Mouse (Mus musculus): ENCODE measurements at regions not wholly inside any gene's neighbourhood (a gene's known extent, or its start where the extent isn't known, plus 50 kb on each side); places are given as distances from the start of the nearest gene placed in this dataset.

GRCm38 (mm10) chr3:142976519-142977394 is 95.0 kb upstream of the Pkn2 start:
- Histone ChIP-seq H3K27me3 (ENCODE audit: control insufficient read depth, insufficient read depth, low read length) (no peaks in the 10 kb centered on the region), H3K4me2 (ENCODE audit: low read depth) (no peak overlapping the region), H3K9ac (ENCODE audit: low read length) (no peak overlapping the region), H3K9me3 (ENCODE audit: control insufficient read depth, low read length) (no peaks in the 10 kb centered on the region), H3K36me3 (ENCODE audit: control insufficient read depth, insufficient read depth, low read length) (no peaks in the 10 kb centered on the region), H3K4me1 (ENCODE audit: control insufficient read depth, insufficient read depth, low read length) (no peaks in the 10 kb centered on the region), H3K4me3 (ENCODE audit: low read depth, low read length) (no peak overlapping the region), H3K27ac (ENCODE audit: low read depth, low read length) (no peak overlapping the region)
- no peak for DNase-seq (ENCODE audit: low spot score)
- WGBS = 75% methylated on average over 7 of the region's 7 CpGs
- no peak for ATAC-seq (ENCODE audit: insufficient read depth, low FRiP score, low TSS enrichment)

DNA sequence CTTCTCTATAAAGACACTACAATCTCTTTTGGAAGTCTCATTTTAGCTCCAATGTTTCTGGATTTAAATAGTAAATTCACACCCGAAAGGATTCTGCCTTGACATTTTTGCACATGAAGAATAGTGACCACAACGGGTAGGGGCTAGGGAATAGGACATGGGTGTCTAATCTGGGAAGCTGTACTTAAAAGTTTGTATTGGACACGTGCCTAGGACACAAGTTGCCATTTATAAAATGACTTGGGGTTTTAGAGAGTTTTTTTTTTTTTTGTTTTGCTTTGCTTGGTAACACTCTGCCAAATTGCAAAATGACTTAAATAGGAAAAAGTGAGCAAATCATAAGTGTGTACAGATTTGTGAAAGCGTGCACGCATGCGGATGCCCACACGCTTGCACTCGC is 93.8 kb upstream of the Pkn2 start:
- H3K4me2 ChIP-seq (ENCODE audit: low read depth) = no peak overlapping the region
- H3K4me1 ChIP-seq (ENCODE audit: control insufficient read depth, insufficient read depth, low read length) = no peaks in the 10 kb centered on the region
- ATAC-seq (ENCODE audit: insufficient read depth, low FRiP score, low TSS enrichment) = no peak
- H3K36me3 ChIP-seq (ENCODE audit: control insufficient read depth, insufficient read depth, low read length) = no peaks in the 10 kb centered on the region
- DNase-seq (ENCODE audit: low spot score) = no peak
- H3K27ac ChIP-seq (ENCODE audit: low read depth, low read length) = no peak overlapping the region
- no peak overlapping the region for H3K4me3 ChIP-seq (ENCODE audit: low read depth, low read length)
- H3K9ac ChIP-seq (ENCODE audit: low read length) = no peak overlapping the region
- H3K27me3 ChIP-seq (ENCODE audit: control insufficient read depth, insufficient read depth, low read length) = no peaks in the 10 kb centered on the region
- no peaks in the 10 kb centered on the region for H3K9me3 ChIP-seq (ENCODE audit: control insufficient read depth, low read length)
- 94% methylated on average over 8 of the region's 8 CpGs for WGBS

- no peak overlapping the region for H3K9ac ChIP-seq (ENCODE audit: low read length)
- no peaks in the 10 kb centered on the region for H3K27me3 ChIP-seq (ENCODE audit: control insufficient read depth, insufficient read depth, low read length)
- H3K27ac ChIP-seq (ENCODE audit: low read depth, low read length) = no peak overlapping the region
- no peaks in the 10 kb centered on the region for H3K4me1 ChIP-seq (ENCODE audit: control insufficient read depth, insufficient read depth, low read length)
- no peaks in the 10 kb centered on the region for H3K9me3 ChIP-seq (ENCODE audit: control insufficient read depth, low read length)
- 68% methylated on average over 2 of the region's 2 CpGs for WGBS
- no peak for ATAC-seq (ENCODE audit: insufficient read depth, low FRiP score, low TSS enrichment)
- no peak for DNase-seq (ENCODE audit: low spot score)
- H3K36me3 ChIP-seq (ENCODE audit: control insufficient read depth, insufficient read depth, low read length) = no peaks in the 10 kb centered on the region
- H3K4me2 ChIP-seq (ENCODE audit: low read depth) = no peak overlapping the region
- H3K4me3 ChIP-seq (ENCODE audit: low read depth, low read length) = no peak overlapping the region
These were observed 87.7 kb upstream of the Pkn2 start for GRCm38 (mm10) chr3:142969501-142969900.

GRCm38 (mm10) chr3:142965604-142966003 is 83.8 kb upstream of the Pkn2 start:
- no peak for DNase-seq (ENCODE audit: low spot score)
- no peak for ATAC-seq (ENCODE audit: insufficient read depth, low FRiP score, low TSS enrichment)
- no peaks in the 10 kb centered on the region for H3K4me1 ChIP-seq (ENCODE audit: control insufficient read depth, insufficient read depth, low read length)
- no peak overlapping the region for H3K4me3 ChIP-seq (ENCODE audit: low read depth, low read length)
- WGBS = 54% methylated on average over 4 of the region's 4 CpGs
- H3K9ac ChIP-seq (ENCODE audit: low read length) = no peak overlapping the region
- no peaks in the 10 kb centered on the region for H3K9me3 ChIP-seq (ENCODE audit: control insufficient read depth, low read length)
- H3K27me3 ChIP-seq (ENCODE audit: control insufficient read depth, insufficient read depth, low read length) = no peaks in the 10 kb centered on the region
- no peaks in the 10 kb centered on the region for H3K36me3 ChIP-seq (ENCODE audit: control insufficient read depth, insufficient read depth, low read length)
- no peak overlapping the region for H3K27ac ChIP-seq (ENCODE audit: low read depth, low read length)
- H3K4me2 ChIP-seq (ENCODE audit: low read depth) = no peak overlapping the region

GRCm38 (mm10) chr3:142963818-142964372 is 82.1 kb upstream of the Pkn2 start:
- WGBS = 89% methylated on average over 4 of the region's 4 CpGs
- ATAC-seq (ENCODE audit: insufficient read depth, low FRiP score, low TSS enrichment) (no peak), DNase-seq (ENCODE audit: low spot score) (no peak)
- Histone ChIP-seq H3K27me3 (ENCODE audit: control insufficient read depth, insufficient read depth, low read length) (no peaks in the 10 kb centered on the region), H3K4me3 (ENCODE audit: low read depth, low read length) (no peak overlapping the region), H3K9ac (ENCODE audit: low read length) (no peak overlapping the region), H3K4me2 (ENCODE audit: low read depth) (no peak overlapping the region), H3K36me3 (ENCODE audit: control insufficient read depth, insufficient read depth, low read length) (no peaks in the 10 kb centered on the region), H3K4me1 (ENCODE audit: control insufficient read depth, insufficient read depth, low read length) (no peaks in the 10 kb centered on the region), H3K27ac (ENCODE audit: low read depth, low read length) (no peak overlapping the region), H3K9me3 (ENCODE audit: control insufficient read depth, low read length) (no peaks in the 10 kb centered on the region)

DNA sequence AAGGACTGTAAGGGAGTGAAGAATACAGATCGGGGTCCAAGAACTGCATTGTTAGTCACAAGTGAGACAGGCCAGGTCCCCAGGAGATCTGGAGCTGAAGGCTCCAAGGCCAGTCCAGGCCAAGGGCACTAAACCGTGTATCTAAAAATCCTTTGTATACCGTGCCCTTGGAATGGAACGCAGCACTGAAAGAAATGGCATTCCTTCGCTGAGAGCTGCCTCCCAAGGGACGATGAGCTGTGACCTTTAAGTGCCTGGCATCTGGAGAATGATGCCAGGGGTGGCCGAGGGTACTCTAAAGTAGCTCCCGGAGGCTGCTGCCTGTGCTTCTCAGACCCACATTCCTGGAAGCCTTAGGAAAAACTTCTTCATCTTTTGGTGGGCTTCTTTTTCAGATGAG is 76.0 kb upstream of the Pkn2 start:
- H3K4me1 ChIP-seq (ENCODE audit: control insufficient read depth, insufficient read depth, low read length) = no peaks in the 10 kb centered on the region
- no peaks in the 10 kb centered on the region for H3K36me3 ChIP-seq (ENCODE audit: control insufficient read depth, insufficient read depth, low read length)
- no peak overlapping the region for H3K4me3 ChIP-seq (ENCODE audit: low read depth, low read length)
- WGBS = 76% methylated on average over 8 of the region's 8 CpGs
- H3K9me3 ChIP-seq (ENCODE audit: control insufficient read depth, low read length) = no peaks in the 10 kb centered on the region
- ATAC-seq (ENCODE audit: insufficient read depth, low FRiP score, low TSS enrichment) (no peak), DNase-seq (ENCODE audit: low spot score) (no peak)
- H3K27ac ChIP-seq (ENCODE audit: low read depth, low read length) = no peak overlapping the region
- H3K9ac ChIP-seq (ENCODE audit: low read length) = no peak overlapping the region
- H3K4me2 ChIP-seq (ENCODE audit: low read depth) = no peak overlapping the region
- no peaks in the 10 kb centered on the region for H3K27me3 ChIP-seq (ENCODE audit: control insufficient read depth, insufficient read depth, low read length)

- H3K9ac ChIP-seq (ENCODE audit: low read length) = no peak overlapping the region
- H3K27me3 ChIP-seq (ENCODE audit: control insufficient read depth, insufficient read depth, low read length) = no peaks in the 10 kb centered on the region
- DNase-seq (ENCODE audit: low spot score) (peak; percentile 70), ATAC-seq (ENCODE audit: insufficient read depth, low FRiP score, low TSS enrichment) (no peak; the same call in 1 of the 2 replicates)
- no peak overlapping the region for H3K4me2 ChIP-seq (ENCODE audit: low read depth)
- H3K4me1 ChIP-seq (ENCODE audit: control insufficient read depth, insufficient read depth, low read length) = no peaks in the 10 kb centered on the region
- H3K4me3 ChIP-seq (ENCODE audit: low read depth, low read length) = no peak overlapping the region
- WGBS = 35% methylated on average over 7 of the region's 7 CpGs
- H3K27ac ChIP-seq (ENCODE audit: low read depth, low read length) = no peak overlapping the region
- H3K36me3 ChIP-seq (ENCODE audit: control insufficient read depth, insufficient read depth, low read length) = no peaks in the 10 kb centered on the region
- H3K9me3 ChIP-seq (ENCODE audit: control insufficient read depth, low read length) = no peaks in the 10 kb centered on the region
These were observed 67.0 kb upstream of the Pkn2 start for GRCm38 (mm10) chr3:142948771-142949170.

GRCm38 (mm10) chr3:142941319-142942024 is 59.7 kb upstream of the Pkn2 start:
- 64% methylated on average over 6 of the region's 6 CpGs for WGBS
- no peak overlapping the region for H3K4me3 ChIP-seq (ENCODE audit: low read depth, low read length)
- no peaks in the 10 kb centered on the region for H3K4me1 ChIP-seq (ENCODE audit: control insufficient read depth, insufficient read depth, low read length)
- H3K27me3 ChIP-seq (ENCODE audit: control insufficient read depth, insufficient read depth, low read length) = no peaks in the 10 kb centered on the region
- DNase-seq (ENCODE audit: low spot score) (no peak), ATAC-seq (ENCODE audit: insufficient read depth, low FRiP score, low TSS enrichment) (no peak)
- no peak overlapping the region for H3K4me2 ChIP-seq (ENCODE audit: low read depth)
- no peak overlapping the region for H3K9ac ChIP-seq (ENCODE audit: low read length)
- no peak overlapping the region for H3K27ac ChIP-seq (ENCODE audit: low read depth, low read length)
- no peaks in the 10 kb centered on the region for H3K36me3 ChIP-seq (ENCODE audit: control insufficient read depth, insufficient read depth, low read length)
- no peaks in the 10 kb centered on the region for H3K9me3 ChIP-seq (ENCODE audit: control insufficient read depth, low read length)
